Mouse (Mus musculus) brown adipose tissue, adult 24 weeks (tissue): Measurements from ENCODE around the gene Enpp7. TPM values are rescaled to one million over a fixed set of nuclear protein-coding genes. Genes with fewer than 3 reads are reported as not detected.

ENCODE experiments used
- H3K27ac ChIP-seq: fragments of 200-500 bp; replicated peaks from 2 replicates; pipeline ENCODE4 v1.5.1; 2012; ENCODE audit warnings: low read depth, mild to moderate bottlenecking, low read length
- H3K4me1 ChIP-seq: fragments of 200-500 bp; 2 replicates; pipeline ENCODE4 v1.6.1; 2012; ENCODE audit warnings: low read length, mixed read lengths; ENCODE audit not compliant: control insufficient read depth, insufficient read depth, insufficient read length
- H3K4me3 ChIP-seq: fragments of 200-500 bp; 2 replicates; pipeline ENCODE4 v1.5.1; 2012; ENCODE audit warnings: low read depth, mild to moderate bottlenecking, low read length, moderate library complexity; ENCODE audit not compliant: insufficient read depth
- polyA plus RNA-seq: library from polyadenylated mRNA; stranded (reverse); fragments of >200 nt; gene quantifications from 2 replicates; pipeline ENCODE4 v1.2.4, GENCODE M21; 2012; ENCODE audit not compliant: missing spikeins, insufficient read depth, insufficient read length

The Enpp7 gene
- polyA plus RNA-seq, 1 experiment, result not detected

DNA sequence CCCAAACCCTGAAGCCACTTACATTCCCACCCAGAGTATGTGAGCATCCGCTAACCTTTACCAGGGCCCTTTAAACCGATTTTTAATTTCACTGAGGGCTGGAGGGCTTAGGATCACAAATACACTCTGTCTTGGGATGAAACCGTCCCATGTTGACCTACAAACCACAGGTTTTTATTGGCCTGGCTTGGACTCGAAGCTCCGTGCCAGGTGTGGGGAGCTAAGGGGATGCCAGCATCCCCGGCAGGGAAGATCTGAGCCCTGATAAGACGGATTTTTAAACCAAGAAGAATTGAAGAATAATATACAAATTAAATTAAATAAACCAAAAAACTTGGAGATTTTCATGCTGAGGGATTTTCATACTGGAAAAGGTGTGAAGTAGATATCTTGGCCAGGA lies 26.5 kb downstream of the Enpp7 start:
- Histone ChIP-seq H3K4me1 (no peaks in the 10 kb centered on the region), H3K27ac (no peak overlapping the region), H3K4me3 (no peak overlapping the region)

- Histone ChIP-seq H3K27ac (no peak overlapping the region), H3K4me3 (no peak overlapping the region), H3K4me1 (no peaks in the 10 kb centered on the region)
Observed at GRCm38 (mm10) chr11:119017506-119017905, 29.5 kb downstream of the Enpp7 start.

- H3K4me1 ChIP-seq, result peaks cover 2% of the 10 kb centered on the region; the same call in 1 of the 2 replicates
- H3K4me3 ChIP-seq, result no peak overlapping the region
- H3K27ac ChIP-seq, result no peak overlapping the region
Observed at GRCm38 (mm10) chr11:119021180-119021579, 33.2 kb downstream of the Enpp7 start.

GRCm38 (mm10) chr11:119022068-119022894 lies 34.3 kb downstream of the Enpp7 start:
- peaks cover 2% of the 10 kb centered on the region; the same call in 1 of the 2 replicates for H3K4me1 ChIP-seq
- peak overlapping the region; percentile 91 for H3K4me3 ChIP-seq
- no peak overlapping the region for H3K27ac ChIP-seq

GRCm38 (mm10) chr11:119022895-119023615 lies 35.1 kb downstream of the Enpp7 start, which contains the start of gene Cbx2:
Gene Cbx2, plus strand, starts transcription at chr11:119022962.
- no peak within 1 kb of the TSS for H3K27ac ChIP-seq

GRCm38 (mm10) chr11:119023616-119023980 lies 35.6 kb downstream of the Enpp7 start:
- Histone ChIP-seq H3K27ac (no peak overlapping the region), H3K4me3 (peak overlapping the region; percentile 91), H3K4me1 (peaks cover 2% of the 10 kb centered on the region; the same call in 1 of the 2 replicates)

More at GRCm38 (mm10) chr11:119022895-119023615, 35.1 kb downstream of the Enpp7 start, which contains the start of gene Cbx2:
- Histone ChIP-seq H3K4me3 (peak within 1 kb of the TSS; percentile 91), H3K4me1 (peaks cover 2% of the 10 kb centered on the region; the same call in 1 of the 2 replicates)

DNA sequence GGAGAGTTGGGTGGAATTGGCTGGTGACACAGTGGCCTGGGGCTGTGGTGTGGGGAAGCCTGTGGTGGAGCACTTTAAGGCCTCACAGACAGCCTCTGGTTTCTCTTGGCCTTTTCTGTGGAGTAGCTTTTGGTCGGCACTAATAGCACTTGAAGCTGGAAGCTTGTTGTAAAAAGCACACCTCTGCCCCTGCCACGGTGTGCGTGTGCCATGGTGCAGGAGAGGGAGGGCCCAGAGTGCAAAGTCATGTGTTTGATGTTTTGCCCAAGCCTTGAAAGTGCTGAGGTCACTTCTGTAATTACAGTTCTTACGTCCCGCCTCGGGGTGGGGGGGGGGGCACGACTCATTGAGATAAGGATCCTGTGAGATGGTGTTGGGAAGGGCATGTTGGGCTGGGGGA lies 36.3 kb downstream of the Enpp7 start:
- no peak overlapping the region for H3K4me3 ChIP-seq
- peaks cover 2% of the 10 kb centered on the region; the same call in 1 of the 2 replicates for H3K4me1 ChIP-seq
- no peak overlapping the region for H3K27ac ChIP-seq

DNA sequence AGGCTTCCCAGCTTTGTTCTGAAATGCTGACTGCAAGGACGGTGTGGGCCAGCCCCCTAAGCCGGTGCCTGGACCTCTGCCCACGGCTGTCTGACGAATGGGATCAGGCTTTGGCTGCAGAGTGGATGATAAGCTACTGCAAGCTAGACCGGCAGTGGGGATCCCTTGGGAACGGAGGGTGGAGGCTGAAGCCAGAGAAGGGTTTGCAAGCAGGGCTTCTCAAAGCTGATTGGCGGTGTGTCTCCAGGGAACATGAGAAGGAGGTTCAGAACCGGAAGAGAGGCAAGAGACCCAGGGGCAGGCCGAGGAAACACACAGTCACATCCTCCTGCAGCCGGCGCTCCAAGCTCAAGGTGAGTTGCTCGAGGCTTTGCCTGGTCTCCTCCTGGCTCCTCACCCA lies 38.2 kb downstream of the Enpp7 start:
- no peak overlapping the region for H3K27ac ChIP-seq
- H3K4me1 ChIP-seq, result peaks cover 2% of the 10 kb centered on the region; the same call in 1 of the 2 replicates
- no peak overlapping the region for H3K4me3 ChIP-seq

GRCm38 (mm10) chr11:119033874-119034558 lies 46.0 kb downstream of the Enpp7 start:
- Histone ChIP-seq H3K4me1 (no peaks in the 10 kb centered on the region), H3K4me3 (peak overlapping the region; percentile 7; the same call in 1 of the 2 replicates), H3K27ac (no peak overlapping the region)

- Histone ChIP-seq H3K27ac (no peak overlapping the region), H3K4me1 (no peaks in the 10 kb centered on the region), H3K4me3 (peak overlapping the region; percentile 7; the same call in 1 of the 2 replicates)
Observed at GRCm38 (mm10) chr11:119034635-119035034, 46.6 kb downstream of the Enpp7 start.

- no peak overlapping the region for H3K27ac ChIP-seq
- H3K4me3 ChIP-seq, result no peak overlapping the region
- peaks cover 2% of the 10 kb centered on the region; the same call in 1 of the 2 replicates for H3K4me1 ChIP-seq
Observed at GRCm38 (mm10) chr11:119035094-119035685, 47.2 kb downstream of the Enpp7 start.

- Histone ChIP-seq H3K4me1 (peaks cover 2% of the 10 kb centered on the region; the same call in 1 of the 2 replicates), H3K27ac (no peak overlapping the region), H3K4me3 (no peak overlapping the region)
Observed at GRCm38 (mm10) chr11:119035686-119036165, 47.7 kb downstream of the Enpp7 start.

DNA sequence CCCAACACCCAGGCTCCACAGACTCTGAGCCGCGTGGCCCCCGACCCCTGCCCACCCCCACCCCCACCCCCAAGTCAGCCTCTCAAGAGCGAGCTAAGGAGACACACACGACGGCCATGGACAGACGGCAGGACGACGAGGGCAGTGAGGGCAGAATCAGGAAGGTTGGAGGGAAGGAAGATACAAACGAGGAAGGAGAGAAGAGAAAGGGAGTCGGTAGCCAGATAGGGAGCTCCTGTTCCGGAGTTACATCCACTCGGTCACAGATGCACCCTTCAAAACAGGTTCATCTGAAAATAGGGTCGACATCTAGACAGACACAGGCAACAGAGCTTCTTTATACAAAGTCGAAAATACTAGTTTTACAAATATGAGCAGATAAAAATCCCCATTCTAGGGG lies 48.5 kb downstream of the Enpp7 start:
- no peak overlapping the region for H3K4me3 ChIP-seq
- peaks cover 4% of the 10 kb centered on the region for H3K4me1 ChIP-seq
- H3K27ac ChIP-seq, result no peak overlapping the region

- Histone ChIP-seq H3K27ac (no peak overlapping the region), H3K4me1 (peaks cover 6% of the 10 kb centered on the region), H3K4me3 (peak overlapping the region; percentile 49)
Observed at GRCm38 (mm10) chr11:119036934-119037779, 49.2 kb downstream of the Enpp7 start.
